Mouse (Mus musculus): ENCODE data around the gene Kansl1.
"Not testable (repeated sequence)": the region's sequence is repeated elsewhere in the genome, so short reads cannot be mapped to it uniquely, and the experiment has no call there.

DNA sequence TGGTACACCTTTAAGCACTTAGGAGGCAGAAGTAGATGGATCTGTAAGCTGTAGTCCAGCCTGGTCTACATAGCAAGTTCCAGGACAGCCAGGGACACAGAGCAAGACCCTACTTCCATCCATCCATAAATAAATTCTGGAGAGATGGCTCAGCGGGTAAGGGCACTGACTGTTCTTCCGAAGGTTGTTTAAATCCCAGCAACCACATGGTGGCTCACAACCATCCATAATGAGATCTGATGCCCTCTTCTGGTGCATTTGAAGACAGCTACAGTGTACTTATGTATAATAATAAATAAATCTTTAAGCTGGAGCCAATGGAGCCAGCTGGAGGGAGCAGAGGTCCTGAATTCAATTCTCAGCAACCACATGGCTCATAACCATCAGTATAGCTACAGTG is 20.2 kb downstream of the Kansl1 start:
- TF ChIP-seq CTCF (IDR thresholded peaks at IDR 0.05; ENCODE audit: extremely low read depth, insufficient read depth, insufficient read length, insufficient replicate concordance); POLR2A (IDR thresholded peaks at IDR 0.05; ENCODE audit: low read depth, low read length): not testable (repeated sequence)

Measured in spleen, adult 2 months (tissue).